ENCODE assay signal across 11 mouse cellular contexts in the genomic region with DNA sequence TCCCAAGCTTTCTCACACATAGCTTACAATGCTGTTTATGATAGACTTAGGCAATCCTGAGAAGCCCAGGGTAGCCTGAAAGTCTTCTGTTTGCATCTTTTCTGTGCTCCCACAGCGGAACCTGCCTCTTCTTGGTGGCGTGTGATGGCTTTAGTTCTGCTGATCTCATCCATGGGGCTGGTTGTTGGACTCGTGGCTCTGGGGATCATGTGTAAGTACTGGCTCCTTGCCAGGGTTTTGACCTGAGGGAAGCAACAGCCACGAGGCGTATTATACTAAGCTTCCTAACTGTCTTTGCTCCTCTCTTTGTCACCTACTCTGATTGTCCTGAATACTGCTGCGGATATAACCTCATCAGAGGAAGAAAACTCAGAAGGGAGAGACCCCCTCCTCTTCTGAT. TPM values are rescaled to one million over a fixed set of nuclear protein-coding genes. Genes with fewer than 3 reads are reported as not detected.
DNase-seq lines count a peak whose midpoint lies in the region; ATAC-seq and TF ChIP-seq lines count a peak whose summit lies in the region.
"Had no signal": no experiment of that assay in that cellular context is flagged by ENCODE, and none has a peak within 500 bp of the region (broad histone marks: within the 10 kb centered on the region; RNA-seq: fewer than 3 reads in every experiment).

No protein-coding gene starts in this region.

- WGBS in kidney, adult 2 months = 36% methylated on average over 6 of the region's 6 CpGs
- WGBS in lung, embryonic 14.5 days = 33% methylated on average over 6 of the region's 6 CpGs

- no peak for TF ChIP-seq CTCF in kidney, adult 2 months (conservative IDR thresholded peaks at IDR 0.05; ENCODE audit: insufficient read depth, insufficient read length, low read depth, low read length)
- no peak for TF ChIP-seq CTCF in lung, embryonic 14.5 days (IDR thresholded peaks at IDR 0.05; ENCODE audit: low read depth)

- no peak overlapping the region for H3K9ac ChIP-seq in lung, embryonic 14.5 days
- H3K9ac ChIP-seq: limb, embryonic 13.5 days had no signal

- no peaks in the 10 kb centered on the region for H3K9me3 ChIP-seq in lung, embryonic 14.5 days (ENCODE audit: low read depth, low read length)
- H3K9me3 ChIP-seq: limb, embryonic 13.5 days had no signal

- no peak overlapping the region for H3K27ac ChIP-seq in kidney, adult 2 months (ENCODE audit: insufficient read depth, low read depth, low read length)
- no peak overlapping the region for H3K27ac ChIP-seq in lung, embryonic 14.5 days (ENCODE audit: low read depth)
- H3K27ac ChIP-seq: limb, embryonic 13.5 days had no signal

- TF ChIP-seq POLR2A in kidney, adult 2 months (IDR thresholded peaks at IDR 0.05; ENCODE audit: low read depth, low read length) = no peak

- no peak for DNase-seq in frontal cortex, postnatal 25 days (ENCODE audit: low spot score in 2 of 2)
- DNase-seq in adrenal gland, postnatal 10 days = peak; percentile 49
- DNase-seq in kidney, adult 2 months = peak; percentile 77
- DNase-seq in lung, embryonic 14.5 days = peak; percentile 66
- no peak for DNase-seq in testis, postnatal 10 days (ENCODE audit: low spot score)
- DNase-seq in urinary bladder, postnatal 36 days (ENCODE audit: low spot score in 2 of 2) = no peak
- DNase-seq in right cerebral cortex, adult 18-20 months = no peak
- DNase-seq: B cell, adult 2 months had no signal

- H3K4me2 ChIP-seq in lung, embryonic 14.5 days = no peak overlapping the region
- H3K4me2 ChIP-seq: limb, embryonic 13.5 days had no signal

- no peaks in the 10 kb centered on the region for H3K36me3 ChIP-seq in kidney, adult 2 months (ENCODE audit: control insufficient read depth, insufficient read depth, low read length)
- no peaks in the 10 kb centered on the region for H3K36me3 ChIP-seq in lung, embryonic 14.5 days (ENCODE audit: insufficient read depth)
- H3K36me3 ChIP-seq: limb, embryonic 13.5 days had no signal

- peaks cover 9% of the 10 kb centered on the region; the same call in 1 of the 2 replicates for H3K4me1 ChIP-seq in kidney, adult 2 months (ENCODE audit: control insufficient read depth, insufficient read depth, low read length)
- no peaks in the 10 kb centered on the region for H3K4me1 ChIP-seq in lung, embryonic 14.5 days (ENCODE audit: insufficient read depth)
- H3K4me1 ChIP-seq: limb, embryonic 13.5 days had no signal

- no peaks in the 10 kb centered on the region for H3K27me3 ChIP-seq in kidney, adult 2 months (replicated peaks; ENCODE audit: control insufficient read depth, insufficient read depth, low read length)
- H3K27me3 ChIP-seq in lung, embryonic 14.5 days (ENCODE audit: insufficient read depth, low read length) = no peaks in the 10 kb centered on the region
- H3K27me3 ChIP-seq: limb, embryonic 13.5 days had no signal

- no peak overlapping the region for H3K4me3 ChIP-seq in kidney, adult 2 months (ENCODE audit: insufficient read depth, low read depth, low read length)
- H3K4me3 ChIP-seq in lung, embryonic 14.5 days (ENCODE audit: low read depth, low read length) = no peak overlapping the region
- H3K4me3 ChIP-seq: limb, embryonic 13.5 days had no signal

- peak; percentile 38; the same call in 1 of the 2 replicates for ATAC-seq in frontal cortex, adult (ENCODE audit: low TSS enrichment)
- peak; percentile 47; the same call in 1 of the 2 replicates for ATAC-seq in lung, embryonic 14.5 days (ENCODE audit: insufficient read depth)

RNA-seq across cellular contexts. Expression of a gene that starts 2.8 kb away (rescaled TPM):
- total RNA-seq in adrenal gland, postnatal 10 days (2021) = 1 to 10 TPM; 1.9 to 3.7 TPM
- polyA plus RNA-seq in kidney, adult 2 months (2012; rRNA removed) = 0.24 and 0.41 TPM in 2 replicates
- 3.7 and 5.0 TPM in 2 replicates for polyA plus RNA-seq in lung, embryonic 14.5 days (2014; fragmentation: Nextera tagmentation; extraction: Ambion mirVana)
- polyA plus RNA-seq: gonadal fat pad, adult 2 months had no signal

RNA-seq across cellular contexts. Expression of a gene that starts 8.7 kb away (rescaled TPM):
- under 1 TPM; 0.51 to 0.94 TPM for total RNA-seq in adrenal gland, postnatal 10 days (2021)
- 0.42 and 0.86 TPM in 2 replicates for polyA plus RNA-seq in kidney, adult 2 months (2012; rRNA removed)
- 0.87 and 1.1 TPM in 2 replicates for polyA plus RNA-seq in lung, embryonic 14.5 days (2014; fragmentation: Nextera tagmentation; extraction: Ambion mirVana)

RNA-seq across cellular contexts. Expression of a gene that starts 14.3 kb away (rescaled TPM):
- not detected for total RNA-seq in adrenal gland, postnatal 10 days (2021)
- polyA plus RNA-seq in kidney, adult 2 months (2012; rRNA removed) = 0.06 and 0.12 TPM in 2 replicates
- 0.12 and 0.20 TPM in 2 replicates for polyA plus RNA-seq in lung, embryonic 14.5 days (2014; fragmentation: Nextera tagmentation; extraction: Ambion mirVana)

RNA-seq across cellular contexts. Expression of a gene that starts 51.9 kb away (rescaled TPM):
- 10 to 100 TPM in 1 of 2 experiments, 1 to 10 TPM in 1; 7.2 to 11.4 TPM for total RNA-seq in adrenal gland, postnatal 10 days (2021)
- 2.6 and 2.8 TPM in 2 replicates for polyA plus RNA-seq in kidney, adult 2 months (2012; rRNA removed)
- 13.7 and 15.2 TPM in 2 replicates for polyA plus RNA-seq in lung, embryonic 14.5 days (2014; fragmentation: Nextera tagmentation; extraction: Ambion mirVana)

RNA-seq across cellular contexts. Expression of a gene that starts 57.5 kb away (rescaled TPM):
- total RNA-seq in adrenal gland, postnatal 10 days (2021) = 1 to 10 TPM; 1.4 to 1.5 TPM
- polyA plus RNA-seq in kidney, adult 2 months (2012; rRNA removed) = 0.34 and 0.63 TPM in 2 replicates
- polyA plus RNA-seq in lung, embryonic 14.5 days (2014; fragmentation: Nextera tagmentation; extraction: Ambion mirVana) = 2.7 and 2.8 TPM in 2 replicates

Comparison
In these comparisons a context has a peak if more than half of its experiments do, and no peak if none do; other contexts are left out.
1. DNase-seq: peak in adrenal gland, postnatal 10 days (single experiment), kidney, adult 2 months (single experiment) and lung, embryonic 14.5 days (single experiment); none in frontal cortex, postnatal 25 days (0 of 2), testis, postnatal 10 days (single experiment), urinary bladder, postnatal 36 days (0 of 2) and right cerebral cortex, adult 18-20 months (single experiment).